Mouse (Mus musculus): ENCODE data around the gene Gm3138. TPM values are rescaled to one million over a fixed set of nuclear protein-coding genes. Genes with fewer than 3 reads are reported as not detected.
"Not testable (repeated sequence)": the region's sequence is repeated elsewhere in the genome, so short reads cannot be mapped to it uniquely, and the experiment has no call there.

The Gm3138 gene
- total RNA-seq (2021): not detected in 2 replicates
- long read RNA-seq: 0 reads

- DNase-seq: not testable (repeated sequence)
These were observed at the start of gene Gm3138 for GRCm38 (mm10) chr14:4249331-4249730. Gene Gm3138, plus strand, starts transcription at chr14:4249631.

- not testable (repeated sequence) for DNase-seq
These were observed 20.0 kb downstream of the Gm3138 start for GRCm38 (mm10) chr14:4269238-4269950.

GRCm38 (mm10) chr14:4279828-4280227 is 30.4 kb downstream of the Gm3138 start:
- DNase-seq: not testable (repeated sequence)

Other genes starting within 250 kb of the Gm3138 start
- not detected in 2 replicates for gene Gm5796, start 225.7 kb upstream of the Gm3138 start, total RNA-seq (2021)
- 0.24 TPM in 1 of 2 replicates, not detected in the other for gene Gm3115, start 165.5 kb upstream of the Gm3138 start, total RNA-seq (2021)
- 0.81 and 0.91 TPM in 2 replicates for gene Gm8108, start 139.1 kb upstream of the Gm3138 start, total RNA-seq (2021)
- gene Gm3127, start 84.6 kb upstream of the Gm3138 start, total RNA-seq (2021): not detected in 2 replicates
- 0.18 TPM in 1 of 2 replicates, not detected in the other for gene Gm2974, start 67.1 kb upstream of the Gm3138 start, total RNA-seq (2021)
- gene Gm3149, start 67.7 kb downstream of the Gm3138 start, total RNA-seq (2021): not detected in 2 replicates
- 0.18 TPM in 1 of 2 replicates, not detected in the other for gene 2610042L04Rik, start 85.1 kb downstream of the Gm3138 start, total RNA-seq (2021)
- gene Gm3159, start 147.9 kb downstream of the Gm3138 start, total RNA-seq (2021): not detected in 2 replicates
- 0.18 TPM in 1 of 2 replicates, not detected in the other for gene Gm3164, start 165.8 kb downstream of the Gm3138 start, total RNA-seq (2021)
- gene Gm3173, start 181.4 kb downstream of the Gm3138 start, total RNA-seq (2021): not detected in 2 replicates
- gene Gm3182, start 232.1 kb downstream of the Gm3138 start, total RNA-seq (2021): not detected in 2 replicates

All from adrenal gland, postnatal 25 days (tissue).